Mouse (Mus musculus) liver, embryonic 13.5 days (tissue): ENCODE measurements around the gene Zfp553. TPM values are rescaled to one million over a fixed set of nuclear protein-coding genes. Genes with fewer than 3 reads are reported as not detected.

Experiments used
- ATAC-seq: fragments of 200-750 bp; cut with Nextera tagmentation; 2 replicates; pipeline ENCODE4 v1.8.0; 2017; ENCODE audit warnings: low read depth, mild to moderate bottlenecking, moderate number of reproducible peaks, moderate library complexity
- DNase-seq: peaks from one replicate; pipeline ENCODE4 v3.0.0; 2022
- H3K27ac ChIP-seq: fragments of 300-500 bp; sonication (generic); 2 replicates; pipeline ENCODE4 v1.5.1; 2015; ENCODE audit warnings: moderate library complexity, mild to moderate bottlenecking, inconsistent platforms
- H3K27me3 ChIP-seq: fragments of 300-500 bp; sonication (generic); 2 replicates; pipeline ENCODE4 v1.6.1; 2015; ENCODE audit warnings: mild to moderate bottlenecking, inconsistent platforms
- H3K36me3 ChIP-seq: fragments of 300-500 bp; sonication (generic); 2 replicates; pipeline ENCODE4 v1.6.1; 2015; ENCODE audit warnings: mild to moderate bottlenecking, inconsistent platforms
- H3K4me1 ChIP-seq: fragments of 300-500 bp; sonication (generic); replicated peaks from 2 replicates; pipeline ENCODE4 v1.6.1; 2015; ENCODE audit warnings: inconsistent platforms
- H3K4me2 ChIP-seq: fragments of 300-500 bp; sonication (generic); 2 replicates; pipeline ENCODE4 v1.6.1; 2015; ENCODE audit warnings: inconsistent platforms, mild to moderate bottlenecking, moderate library complexity
- H3K4me3 ChIP-seq: fragments of 300-500 bp; sonication (generic); replicated peaks from 2 replicates; pipeline ENCODE4 v1.5.1; 2015; ENCODE audit warnings: mild to moderate bottlenecking, inconsistent platforms
- H3K9ac ChIP-seq: fragments of 300-500 bp; sonication (generic); 2 replicates; pipeline ENCODE4 v1.6.1; 2015; ENCODE audit warnings: mild to moderate bottlenecking, inconsistent platforms
- H3K9me3 ChIP-seq: fragments of 300-500 bp; sonication (generic); replicated peaks from 2 replicates; pipeline ENCODE4 v1.6.1; 2016; ENCODE audit warnings: inconsistent platforms
- WGBS: fragments of 180-500 bp; shearing (Covaris S2); methylation state at CpG from one replicate; pipeline ENCODE4 v1.1.7; 2015; ENCODE audit not compliant: insufficient replicate concordance; 5-methylcytosine and 5-hydroxymethylcytosine counted together
- polyA plus RNA-seq: library from polyadenylated mRNA; unstranded; fragments of >200 nt; fragmentation: Nextera tagmentation; extraction: Ambion mirVana; gene quantifications from 2 replicates; pipeline ENCODE4 v1.2.1, GENCODE M21; 2015

Gene Zfp553
- 8.3 and 9.0 TPM in 2 replicates for polyA plus RNA-seq

DNA sequence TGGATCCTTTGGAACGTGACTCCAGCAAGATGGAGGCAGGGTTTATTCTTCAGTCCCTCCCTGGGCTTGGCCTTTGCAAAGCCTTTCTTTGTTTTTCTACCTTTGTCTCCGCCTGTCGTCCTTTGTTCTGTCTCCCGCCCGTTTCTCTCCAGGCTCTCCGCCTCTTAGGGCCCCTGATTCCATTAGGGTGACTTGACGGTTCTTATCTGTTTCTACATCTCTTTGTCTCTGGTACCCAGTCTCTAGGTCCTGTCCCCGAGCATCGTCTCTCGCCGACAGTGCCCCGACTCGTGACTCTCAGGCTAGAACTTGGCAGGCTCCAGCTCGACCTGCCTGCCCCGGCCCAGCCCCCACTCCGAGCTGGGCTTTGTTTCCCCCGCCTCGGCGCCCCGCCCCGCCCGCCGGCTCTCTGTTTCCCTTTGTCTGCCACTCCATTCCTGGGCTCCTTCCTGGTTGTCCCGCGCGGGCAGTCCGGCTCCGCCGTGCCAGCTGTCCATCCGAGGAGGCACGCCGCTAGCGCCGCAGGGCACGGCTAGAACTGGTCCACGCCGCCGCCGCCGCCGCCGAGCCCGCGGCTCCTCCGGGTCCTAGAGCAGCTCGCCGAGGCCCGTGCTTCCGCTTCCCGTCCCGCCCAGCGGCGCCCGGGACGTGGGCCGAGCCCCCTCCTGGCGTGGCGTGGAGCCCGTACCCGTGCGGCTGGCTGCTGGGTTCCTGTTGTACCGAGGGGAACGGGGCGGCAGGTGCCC lies at the start of gene Zfp553, which contains the start of gene Sept1:
Gene Zfp553 (plus strand): TSS at position 440 of the 746 bp plus-strand sequence.
Gene Sept1 (minus strand): TSS at position 509 of the 746 bp plus-strand sequence.
- DNase-seq (peak; percentile 73), ATAC-seq (peak; percentile 86)
- Histone ChIP-seq H3K36me3 (peaks cover 40% of the 10 kb centered on the region), H3K9ac (peak within 1 kb of the TSS; percentile 96), H3K4me2 (peak within 1 kb of the TSS; percentile 89), H3K4me3 (peak within 1 kb of the TSS; percentile 97), H3K27ac (peak within 1 kb of the TSS; percentile 93), H3K9me3 (no peaks in the 10 kb centered on the region), H3K4me1 (peaks cover 54% of the 10 kb centered on the region), H3K27me3 (no peaks in the 10 kb centered on the region)
- WGBS: under 1% methylated on average over 64 of the region's 64 CpGs

DNA sequence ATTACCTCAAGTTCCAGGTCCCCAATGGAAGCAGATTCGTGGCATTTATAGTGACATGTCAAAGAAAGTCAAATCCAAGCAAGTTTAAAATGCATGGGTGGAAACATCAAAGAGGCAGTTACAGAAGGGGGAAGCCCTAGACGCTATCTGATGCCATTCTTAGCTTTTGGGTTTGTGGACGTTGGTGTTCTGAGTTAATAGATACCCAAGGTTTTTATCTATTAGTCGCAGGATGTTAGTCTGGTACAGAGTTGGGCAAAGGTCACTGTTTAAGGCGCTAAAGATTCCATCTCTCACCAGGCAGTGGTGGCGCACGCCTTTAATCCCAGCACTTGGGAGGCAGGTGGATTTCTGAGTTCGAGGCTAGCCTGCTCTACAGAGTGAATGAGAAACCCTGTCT lies 49.5 kb upstream of the Zfp553 start:
- WGBS: 9% methylated on average over 8 of the region's 8 CpGs
- no peaks in the 10 kb centered on the region for H3K27me3 ChIP-seq
- 0 out of 2 replicates have a peak overlapping the region, but pooled peaks have one; percentile 20 for H3K9ac ChIP-seq
- H3K36me3 ChIP-seq: no peaks in the 10 kb centered on the region
- peaks cover 56% of the 10 kb centered on the region for H3K4me1 ChIP-seq
- peak; percentile 58 for DNase-seq
- H3K9me3 ChIP-seq: no peaks in the 10 kb centered on the region; the same call in 1 of the 2 replicates
- peak; percentile 84 for ATAC-seq
- no peak overlapping the region for H3K4me3 ChIP-seq
- H3K4me2 ChIP-seq: peak overlapping the region; percentile 23; the same call in 1 of the 2 replicates
- H3K27ac ChIP-seq: peak overlapping the region; percentile 80

DNA sequence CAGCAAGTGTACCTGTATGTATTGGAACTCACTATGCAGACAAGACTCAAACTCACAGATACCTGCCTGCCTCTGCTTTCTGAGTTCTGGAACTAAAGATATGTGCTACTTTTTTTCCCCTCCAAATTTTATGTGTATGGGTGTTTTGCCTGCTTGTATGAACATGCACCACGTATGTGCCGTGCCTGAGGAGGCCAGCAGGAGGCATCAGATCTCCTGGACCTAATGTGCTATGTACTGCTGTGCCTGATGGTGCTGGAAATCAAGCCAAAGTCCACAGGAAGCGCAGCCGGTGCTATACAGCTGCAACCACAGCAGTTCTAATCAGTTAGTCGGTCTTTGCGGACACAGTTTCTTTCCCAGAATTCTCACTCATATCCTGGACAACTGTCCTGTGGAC lies 49.0 kb upstream of the Zfp553 start:
- Histone ChIP-seq H3K4me1 (peaks cover 59% of the 10 kb centered on the region), H3K27me3 (no peaks in the 10 kb centered on the region), H3K27ac (peak overlapping the region; percentile 80), H3K4me3 (no peak overlapping the region), H3K36me3 (no peaks in the 10 kb centered on the region), H3K4me2 (peak overlapping the region; percentile 5; the same call in 1 of the 2 replicates), H3K9me3 (no peaks in the 10 kb centered on the region; the same call in 1 of the 2 replicates), H3K9ac (0 out of 2 replicates have a peak overlapping the region, but pooled peaks have one; percentile 20)
- WGBS: 48% methylated on average over 6 of the region's 6 CpGs
- ATAC-seq (peak; percentile 66), DNase-seq (peak; percentile 55)

DNA sequence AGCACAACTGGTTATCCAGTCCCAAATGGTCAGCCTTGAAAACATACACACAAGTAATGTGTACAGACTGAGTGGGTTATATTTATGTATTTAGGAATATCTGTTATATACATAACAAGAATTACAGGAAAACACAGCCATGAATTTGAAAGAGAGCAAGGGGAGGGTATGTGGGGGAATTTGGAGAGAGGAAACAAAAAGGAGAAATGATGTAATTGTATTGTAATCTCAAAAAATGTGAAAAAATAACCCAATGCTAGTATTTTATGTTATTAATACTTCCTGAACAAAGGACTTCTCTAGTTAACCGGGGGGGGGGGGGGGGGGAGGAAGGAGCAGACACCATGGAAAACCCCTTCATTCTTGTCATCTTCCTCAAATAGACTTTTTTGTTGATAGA lies 48.1 kb upstream of the Zfp553 start:
- no peaks in the 10 kb centered on the region for H3K27me3 ChIP-seq
- DNase-seq (no peak), ATAC-seq (no peak)
- H3K4me3 ChIP-seq: no peak overlapping the region
- 31% methylated on average over 1 of the region's 1 CpGs for WGBS
- no peaks in the 10 kb centered on the region for H3K9me3 ChIP-seq
- no peaks in the 10 kb centered on the region for H3K36me3 ChIP-seq
- H3K4me2 ChIP-seq: no peak overlapping the region
- peaks cover 67% of the 10 kb centered on the region for H3K4me1 ChIP-seq
- H3K9ac ChIP-seq: no peak overlapping the region
- H3K27ac ChIP-seq: peak overlapping the region; percentile 80; the same call in 1 of the 2 replicates

DNA sequence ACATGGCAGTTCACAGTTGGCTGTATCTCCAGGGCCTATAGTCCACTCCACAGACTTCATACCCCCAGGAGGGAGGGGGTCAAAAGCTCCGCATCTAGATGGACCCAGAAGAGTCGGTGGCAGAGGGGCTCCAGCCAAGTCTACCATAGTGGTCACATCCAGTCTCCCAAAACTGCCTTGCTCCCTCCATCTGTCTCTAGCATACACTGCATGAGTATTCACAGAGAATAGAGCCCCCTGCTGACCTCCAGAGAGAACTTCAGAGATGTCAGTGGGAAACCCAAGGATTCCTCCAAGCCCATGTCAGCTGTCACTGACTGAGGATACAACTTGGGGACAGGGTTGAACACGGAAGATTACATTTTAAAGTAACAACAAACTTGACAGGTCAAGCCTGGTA lies 47.3 kb upstream of the Zfp553 start:
- peaks cover 62% of the 10 kb centered on the region for H3K4me1 ChIP-seq

DNA sequence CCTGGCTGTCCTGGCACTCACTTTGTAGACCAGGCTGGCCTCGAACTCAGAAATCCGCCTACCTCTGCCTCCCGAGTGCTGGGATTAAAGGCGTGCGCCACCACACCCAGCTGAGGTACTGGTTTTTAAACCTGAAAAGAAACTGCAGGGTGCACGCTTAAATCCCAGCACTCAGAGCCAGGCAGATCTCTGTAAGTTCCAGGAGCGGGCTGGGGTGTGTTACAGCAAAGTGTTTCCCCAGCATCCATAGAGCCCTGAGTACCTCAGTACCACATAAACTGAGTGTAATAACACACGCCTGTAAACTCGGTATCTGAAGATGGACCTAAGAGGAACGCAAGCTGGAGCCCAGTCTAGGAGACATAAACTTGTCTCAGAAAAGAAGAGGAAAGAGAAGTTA lies 45.5 kb upstream of the Zfp553 start:
- H3K27ac ChIP-seq: no peak overlapping the region
- H3K36me3 ChIP-seq: peaks cover 19% of the 10 kb centered on the region
- H3K4me1 ChIP-seq: peaks cover 49% of the 10 kb centered on the region
- H3K4me3 ChIP-seq: no peak overlapping the region
- no peaks in the 10 kb centered on the region for H3K9me3 ChIP-seq
- no peak overlapping the region for H3K9ac ChIP-seq
- no peak overlapping the region for H3K4me2 ChIP-seq
- ATAC-seq (no peak), DNase-seq (no peak)
- 71% methylated on average over 10 of the region's 10 CpGs for WGBS
- no peaks in the 10 kb centered on the region for H3K27me3 ChIP-seq

More for the DNA sequence above, 47.3 kb upstream of the Zfp553 start:
- Histone ChIP-seq H3K27ac (no peak overlapping the region), H3K9me3 (no peaks in the 10 kb centered on the region), H3K4me3 (no peak overlapping the region), H3K36me3 (0 out of 2 replicates have a peak, but pooled peaks cover 3% of the 10 kb centered on the region), H3K27me3 (no peaks in the 10 kb centered on the region), H3K4me2 (no peak overlapping the region), H3K9ac (no peak overlapping the region)
- ATAC-seq (peak; percentile 11; the same call in 1 of the 2 replicates), DNase-seq (no peak)
- 49% methylated on average over 3 of the region's 3 CpGs for WGBS

DNA sequence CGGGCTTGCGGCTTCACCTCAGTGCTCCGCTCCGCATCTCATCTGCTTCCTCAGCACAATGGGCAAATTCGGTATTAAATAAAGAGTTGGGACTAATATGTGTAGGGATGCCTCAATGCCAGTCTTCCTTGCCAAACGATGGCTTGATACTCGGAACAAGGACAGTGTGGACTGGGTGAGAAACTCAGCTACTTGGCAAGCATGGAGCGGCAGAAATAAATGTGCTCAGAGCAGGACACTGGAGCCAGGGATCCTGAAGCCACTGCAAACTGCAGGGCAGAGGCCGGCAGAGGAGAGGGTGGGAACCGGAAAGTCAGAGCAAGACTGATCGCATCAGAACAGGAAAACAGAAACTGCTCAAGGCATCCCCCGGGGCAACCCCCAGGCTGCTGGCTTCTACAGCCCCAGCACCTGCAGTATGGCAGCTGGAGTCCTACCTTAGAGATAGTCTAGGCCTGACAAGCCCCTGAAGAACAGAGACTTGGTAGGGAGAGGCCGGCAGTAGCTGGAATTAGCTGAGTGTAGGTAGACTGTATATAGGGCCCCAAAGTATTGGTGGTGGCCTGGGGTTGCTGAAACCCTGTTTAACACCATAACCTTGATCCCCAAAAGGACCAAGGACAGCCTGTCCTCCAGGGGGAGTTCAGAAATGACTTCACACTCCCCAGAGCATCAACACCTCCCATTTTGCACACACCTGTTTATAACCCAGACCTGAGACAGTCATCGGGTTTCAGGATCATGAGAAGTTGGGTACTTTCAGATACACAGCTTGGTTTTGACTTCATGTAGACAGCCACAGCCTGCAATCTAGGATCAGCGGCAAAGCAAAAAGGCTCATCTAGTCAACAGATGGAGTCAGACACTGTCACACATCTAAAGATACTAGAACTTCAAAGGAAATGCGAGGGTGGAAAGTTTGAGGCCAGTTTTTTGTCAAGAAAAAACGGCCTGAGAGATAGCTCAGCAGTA lies 44.3 kb upstream of the Zfp553 start:
- H3K27ac ChIP-seq: 0 out of 2 replicates have a peak overlapping the region, but pooled peaks have one; percentile 23
- H3K27me3 ChIP-seq: no peaks in the 10 kb centered on the region
- H3K9ac ChIP-seq: no peak overlapping the region
- DNase-seq (no peak), ATAC-seq (no peak)
- WGBS: 55% methylated on average over 17 of the region's 17 CpGs
- H3K9me3 ChIP-seq: no peaks in the 10 kb centered on the region
- no peak overlapping the region for H3K4me2 ChIP-seq
- peaks cover 46% of the 10 kb centered on the region for H3K4me1 ChIP-seq
- no peak overlapping the region for H3K4me3 ChIP-seq
- peaks cover 32% of the 10 kb centered on the region for H3K36me3 ChIP-seq

DNA sequence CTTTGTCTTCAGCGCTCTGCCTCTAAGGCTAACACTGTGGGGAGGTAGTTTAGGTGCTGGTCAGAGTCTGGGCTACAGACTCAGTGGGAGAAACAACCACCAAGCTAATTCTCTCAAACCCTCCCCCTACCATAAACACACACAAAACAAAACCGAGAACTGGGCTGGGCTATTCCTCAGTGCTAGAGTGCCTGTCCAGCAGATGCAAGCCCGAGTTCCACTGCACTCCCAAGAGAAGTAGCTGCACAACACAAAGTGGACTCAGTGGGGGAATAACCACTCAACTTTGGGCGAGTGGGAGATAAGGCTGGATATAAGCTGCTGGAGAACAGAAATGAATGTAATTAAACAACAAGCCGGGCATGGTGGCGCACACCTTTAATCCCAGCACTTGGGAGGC lies 42.2 kb upstream of the Zfp553 start:
- WGBS: 74% methylated on average over 6 of the region's 6 CpGs
- Histone ChIP-seq H3K4me1 (peaks cover 45% of the 10 kb centered on the region), H3K4me2 (no peak overlapping the region), H3K27ac (no peak overlapping the region; the same call in 1 of the 2 replicates), H3K27me3 (no peaks in the 10 kb centered on the region), H3K9me3 (no peaks in the 10 kb centered on the region), H3K36me3 (peaks cover 46% of the 10 kb centered on the region), H3K4me3 (no peak overlapping the region), H3K9ac (no peak overlapping the region)
- no peak for ATAC-seq
- DNase-seq: no peak

DNA sequence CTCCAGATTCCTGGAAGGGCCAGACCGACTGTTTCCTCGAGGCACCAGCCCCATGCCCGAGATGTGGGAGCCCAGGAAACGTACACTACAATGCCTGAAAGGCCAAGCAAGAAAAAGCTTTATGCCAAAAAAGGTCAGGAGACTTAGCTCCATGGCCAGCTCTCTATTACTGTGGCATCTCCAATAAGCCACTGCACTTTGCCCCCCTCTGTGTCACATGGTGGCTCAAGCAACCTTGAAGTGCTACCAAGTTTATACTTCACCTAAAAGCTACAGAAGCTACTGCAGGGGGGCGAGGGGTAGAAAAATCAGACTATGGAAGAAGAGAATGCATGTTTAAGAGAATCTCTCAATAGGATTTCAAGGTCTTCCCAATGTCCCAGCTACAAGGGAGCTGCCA lies 39.9 kb upstream of the Zfp553 start:
- ATAC-seq: no peak
- 89% methylated on average over 5 of the region's 5 CpGs for WGBS
- H3K4me3 ChIP-seq: no peak overlapping the region
- peaks cover 62% of the 10 kb centered on the region for H3K36me3 ChIP-seq
- no peak overlapping the region; the same call in 1 of the 2 replicates for H3K27ac ChIP-seq
- H3K9me3 ChIP-seq: no peaks in the 10 kb centered on the region
- H3K9ac ChIP-seq: peak overlapping the region; percentile 22; the same call in 1 of the 2 replicates
- H3K4me2 ChIP-seq: no peak overlapping the region
- H3K4me1 ChIP-seq: peaks cover 54% of the 10 kb centered on the region
- DNase-seq: no peak
- H3K27me3 ChIP-seq: no peaks in the 10 kb centered on the region

DNA sequence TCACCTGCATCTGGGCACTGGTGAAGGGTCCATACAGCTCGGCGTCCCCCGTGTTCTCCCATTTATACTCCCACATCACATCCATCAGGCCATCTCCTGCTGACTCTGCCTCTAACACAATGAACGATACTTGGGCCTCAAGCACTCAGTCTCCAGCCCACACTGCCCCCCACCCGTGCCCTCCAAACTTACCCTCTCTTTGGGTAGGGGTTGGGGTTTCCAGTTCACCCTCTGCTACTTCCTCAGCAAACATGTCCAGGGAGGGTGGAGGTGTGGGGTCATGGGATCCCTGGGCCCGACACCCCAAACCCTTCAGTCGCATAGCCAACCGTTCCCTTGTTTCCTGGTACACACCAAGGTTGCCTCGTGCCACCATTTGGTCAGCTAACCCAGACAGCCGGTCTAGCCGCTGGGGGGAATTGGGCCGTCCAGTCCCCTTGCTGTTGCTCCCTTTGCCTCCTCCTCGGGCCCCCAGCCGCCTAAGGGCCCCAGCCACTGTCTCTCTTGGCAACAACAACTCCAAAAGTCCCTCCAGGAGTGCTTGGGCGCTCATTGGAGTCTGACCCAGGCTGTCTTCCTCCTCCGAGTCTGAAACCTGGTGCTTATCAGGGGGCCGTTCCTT lies 38.7 kb upstream of the Zfp553 start:
- H3K9ac ChIP-seq: peak overlapping the region; percentile 83
- H3K4me2 ChIP-seq: peak overlapping the region; percentile 90
- no peaks in the 10 kb centered on the region for H3K9me3 ChIP-seq
- 87% methylated on average over 17 of the region's 17 CpGs for WGBS
- DNase-seq (no peak), ATAC-seq (no peak)
- H3K27me3 ChIP-seq: no peaks in the 10 kb centered on the region
- H3K4me1 ChIP-seq: peaks cover 43% of the 10 kb centered on the region
- peak overlapping the region; percentile 81 for H3K4me3 ChIP-seq
- H3K27ac ChIP-seq: no peak overlapping the region
- peaks cover 73% of the 10 kb centered on the region for H3K36me3 ChIP-seq
